Comparison of ENCODE assay signal across 9 mouse cellular contexts in the genomic region with DNA sequence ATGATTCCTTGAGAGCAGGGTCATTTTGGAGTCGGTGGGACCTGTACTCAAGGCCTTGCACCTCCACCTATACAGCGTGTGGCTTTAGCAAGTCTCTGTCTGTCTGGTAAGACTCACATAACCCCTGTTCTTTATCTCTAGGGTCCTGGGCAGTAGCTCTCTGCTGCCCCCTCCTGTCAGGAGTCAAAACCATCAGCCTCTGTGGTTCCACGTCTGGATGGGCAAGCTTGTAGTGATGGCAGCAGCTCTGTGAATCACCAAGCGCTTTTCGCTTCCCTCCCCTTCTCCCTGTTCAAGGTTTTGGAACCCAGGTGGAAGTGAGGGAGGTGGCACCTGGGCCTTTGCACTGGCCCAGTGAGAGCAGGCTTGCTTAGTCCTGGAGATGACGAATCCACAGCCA. TPM values are rescaled to one million over a fixed set of nuclear protein-coding genes. Genes with fewer than 3 reads are reported as not detected.
DNase-seq lines count a peak whose midpoint lies in the region; ATAC-seq and TF ChIP-seq lines count a peak whose summit lies in the region.
"Had no signal": no experiment of that assay in that cellular context is flagged by ENCODE, and none has a peak within 500 bp of the region (broad histone marks: within the 10 kb centered on the region; RNA-seq: fewer than 3 reads in every experiment).

No protein-coding gene starts in this region.

- H3K4me3 ChIP-seq in cerebellum, adult 2 months (replicated peaks; ENCODE audit: insufficient read depth, low read depth, low read length), result no peak overlapping the region
- H3K4me3 ChIP-seq in kidney, embryonic 16.5 days (ENCODE audit: low read length), result no peak overlapping the region
- H3K4me3 ChIP-seq: limb, embryonic 12.5 days had no signal

- no peak for TF ChIP-seq POLR2A in cerebellum, adult 2 months (IDR thresholded peaks at IDR 0.05; ENCODE audit: borderline replicate concordance, insufficient read depth, low read length)

- WGBS in cerebellum, adult 2 months, result 47% methylated on average over 6 of the region's 6 CpGs
- 29% methylated on average over 6 of the region's 6 CpGs for WGBS in kidney, embryonic 16.5 days

- no peak overlapping the region for H3K27ac ChIP-seq in cerebellum, adult 2 months (ENCODE audit: insufficient read depth, low read length)
- no peak overlapping the region for H3K27ac ChIP-seq in kidney, embryonic 16.5 days (ENCODE audit: low read length)
- H3K27ac ChIP-seq: limb, embryonic 12.5 days had no signal

- H3K9me3 ChIP-seq in kidney, embryonic 16.5 days (ENCODE audit: low read length), result no peaks in the 10 kb centered on the region
- H3K9me3 ChIP-seq: limb, embryonic 12.5 days had no signal

- no peaks in the 10 kb centered on the region for H3K4me1 ChIP-seq in cerebellum, adult 2 months (ENCODE audit: control insufficient read depth, insufficient read depth, low read length)
- no peaks in the 10 kb centered on the region for H3K4me1 ChIP-seq in kidney, embryonic 16.5 days (ENCODE audit: insufficient read depth, low read length)

- no peak overlapping the region for H3K9ac ChIP-seq in kidney, embryonic 16.5 days (replicated peaks; ENCODE audit: low read length)
- H3K9ac ChIP-seq: limb, embryonic 12.5 days had no signal

- H3K27me3 ChIP-seq in cerebellum, adult 2 months (ENCODE audit: control insufficient read depth, insufficient read depth, low read length), result no peaks in the 10 kb centered on the region
- H3K27me3 ChIP-seq in kidney, embryonic 16.5 days (ENCODE audit: insufficient read depth, low read length), result no peaks in the 10 kb centered on the region; the same call in 1 of the 2 replicates

- TF ChIP-seq CTCF in cerebellum, adult 2 months (IDR thresholded peaks at IDR 0.05; ENCODE audit: borderline replicate concordance, insufficient read depth, low read depth, low read length), result peak; percentile 52

- DNase-seq in cerebellum, adult 2 months, result peak; percentile 25 to 31
- no peak for DNase-seq in cerebellum, adult 11-12 months
- peak; percentile 79 for DNase-seq in MEL-GATA-1-ER (ENCODE audit: extremely low read depth, low read depth)
- peak; percentile 85 for DNase-seq in embryo, embryonic 10 days (ENCODE audit: low spot score)
- peak; percentile 53 for DNase-seq in lung, adult 18-20 months
- peak; percentile 54 for DNase-seq in retina, postnatal 7 days (ENCODE audit: low read depth, low spot score)

- no peak overlapping the region for H3K4me2 ChIP-seq in kidney, embryonic 16.5 days (replicated peaks; ENCODE audit: low read depth, low read length)
- H3K4me2 ChIP-seq: limb, embryonic 12.5 days had no signal

- no peaks in the 10 kb centered on the region for H3K36me3 ChIP-seq in kidney, embryonic 16.5 days (ENCODE audit: insufficient read depth, low read length)
- H3K36me3 ChIP-seq: limb, embryonic 12.5 days had no signal

- ATAC-seq in granulocyte monocyte progenitor cell, adult 5-6 weeks (replicated peaks; ENCODE audit: poor library complexity, severe bottlenecking), result peak; percentile 66
- 0 out of 2 replicates have a peak, but pooled peaks have one; percentile 29 for ATAC-seq in kidney, embryonic 16.5 days (ENCODE audit: low FRiP score, low TSS enrichment)

RNA-seq across cellular contexts. Expression of a gene that starts 4.5 kb away (rescaled TPM):
- 0.10 and 0.36 TPM in 2 replicates for polyA plus RNA-seq in cerebellum, adult 2 months (2012; rRNA removed)
- total RNA-seq in granulocyte monocyte progenitor cell, adult 5-6 weeks (2014; fragmentation: Nextera tagmentation), result not detected in 2 replicates
- total RNA-seq in granulocyte monocyte progenitor cell, adult 5-6 weeks (2017), result not detected in 2 replicates
- polyA plus RNA-seq in kidney, embryonic 16.5 days (2015; fragmentation: Nextera tagmentation; extraction: Ambion mirVana), result 0.34 TPM in 1 of 2 replicates, not detected in the other
- polyA plus RNA-seq: limb, embryonic 12.5 days had no signal

RNA-seq across cellular contexts. Expression of a gene that starts 12.7 kb away (rescaled TPM):
- polyA plus RNA-seq in cerebellum, adult 2 months (2012; rRNA removed), result 1.4 TPM in 2 replicates
- 0.64 TPM in 1 of 2 replicates, not detected in the other for total RNA-seq in granulocyte monocyte progenitor cell, adult 5-6 weeks (2014; fragmentation: Nextera tagmentation)
- total RNA-seq in granulocyte monocyte progenitor cell, adult 5-6 weeks (2017), result 1.3 and 3.6 TPM in 2 replicates
- 4.4 TPM in 2 replicates for polyA plus RNA-seq in kidney, embryonic 16.5 days (2015; fragmentation: Nextera tagmentation; extraction: Ambion mirVana)

RNA-seq across cellular contexts. Expression of a gene that starts 14.7 kb away (rescaled TPM):
- 9.1 and 10.5 TPM in 2 replicates for polyA plus RNA-seq in cerebellum, adult 2 months (2012; rRNA removed)
- 0.41 and 4.4 TPM in 2 replicates for total RNA-seq in granulocyte monocyte progenitor cell, adult 5-6 weeks (2014; fragmentation: Nextera tagmentation)
- 1.4 TPM in 2 replicates for total RNA-seq in granulocyte monocyte progenitor cell, adult 5-6 weeks (2017)
- 10.5 and 14.3 TPM in 2 replicates for polyA plus RNA-seq in kidney, embryonic 16.5 days (2015; fragmentation: Nextera tagmentation; extraction: Ambion mirVana)

RNA-seq across cellular contexts. Expression of a gene that starts 14.7 kb away (rescaled TPM):
- polyA plus RNA-seq in cerebellum, adult 2 months (2012; rRNA removed), result 0.23 and 0.27 TPM in 2 replicates
- not detected in 2 replicates for total RNA-seq in granulocyte monocyte progenitor cell, adult 5-6 weeks (2014; fragmentation: Nextera tagmentation)
- not detected in 2 replicates for total RNA-seq in granulocyte monocyte progenitor cell, adult 5-6 weeks (2017)
- polyA plus RNA-seq in kidney, embryonic 16.5 days (2015; fragmentation: Nextera tagmentation; extraction: Ambion mirVana), result 0.46 and 0.51 TPM in 2 replicates
